Mouse (Mus musculus) hindbrain, embryonic 16.5 days (tissue): Measurements from ENCODE around the gene Adcy10. TPM values are rescaled to one million over a fixed set of nuclear protein-coding genes. Genes with fewer than 3 reads are reported as not detected.

ENCODE experiments used
- ATAC-seq: fragments of 200-750 bp; cut with Nextera tagmentation; 2 replicates; pipeline ENCODE4 v1.8.0; 2017; ENCODE audit warnings: moderate TSS enrichment, moderate library complexity
- H3K27ac ChIP-seq: fragments of 300-500 bp; sonication (generic); 2 replicates; pipeline ENCODE4 v1.5.1; 2014; ENCODE audit warnings: low read depth, mild to moderate bottlenecking, control low read depth, low read length, moderate library complexity
- H3K27me3 ChIP-seq: fragments of 300-500 bp; sonication (generic); replicated peaks from 2 replicates; pipeline ENCODE4 v1.6.1; 2014; ENCODE audit warnings: low read length; ENCODE audit not compliant: control insufficient read depth, insufficient read depth
- H3K36me3 ChIP-seq: fragments of 300-500 bp; sonication (generic); 2 replicates; pipeline ENCODE4 v1.6.1; 2014; ENCODE audit warnings: mild to moderate bottlenecking, low read length, moderate library complexity, mixed read lengths; ENCODE audit not compliant: control insufficient read depth, insufficient read depth
- H3K4me1 ChIP-seq: fragments of 300-500 bp; sonication (generic); 2 replicates; pipeline ENCODE4 v1.6.1; 2014; ENCODE audit warnings: low read depth, low read length; ENCODE audit not compliant: control insufficient read depth, insufficient read depth
- H3K4me2 ChIP-seq: fragments of 300-500 bp; sonication (generic); 2 replicates; pipeline ENCODE4 v1.6.1; 2014; ENCODE audit warnings: mild to moderate bottlenecking, low read length, control low read depth, moderate library complexity
- H3K4me3 ChIP-seq: fragments of 300-500 bp; sonication (generic); 2 replicates; pipeline ENCODE4 v1.5.1; 2014; ENCODE audit warnings: mild to moderate bottlenecking, low read length, control low read depth, moderate library complexity
- H3K9ac ChIP-seq: fragments of 300-500 bp; sonication (generic); 2 replicates; pipeline ENCODE4 v1.6.1; 2014; ENCODE audit warnings: low read depth, mild to moderate bottlenecking, control low read depth, low read length, moderate library complexity
- H3K9me3 ChIP-seq: fragments of 300-500 bp; sonication (generic); 2 replicates; pipeline ENCODE4 v1.6.1; 2014; ENCODE audit warnings: mild to moderate bottlenecking, low read length, moderate library complexity; ENCODE audit not compliant: control insufficient read depth
- WGBS: fragments of 180-500 bp; shearing (Covaris S2); extraction: QIAGEN DNeasy Blood & Tissue Kit; methylation state at CpG from one replicate; pipeline ENCODE4 v1.1.7; 2014; 5-methylcytosine and 5-hydroxymethylcytosine counted together
- polyA plus RNA-seq: library from polyadenylated mRNA; unstranded; fragments of >200 nt; fragmentation: Nextera tagmentation; extraction: Ambion mirVana; gene quantifications from 2 replicates; pipeline ENCODE4 v1.2.1, GENCODE M21; 2015

Adcy10 gene
- polyA plus RNA-seq, 1 experiment from 2014 or later: 0.31 TPM

- Histone ChIP-seq H3K4me3 (no peak overlapping the region), H3K4me1 (peaks cover 4% of the 10 kb centered on the region), H3K27me3 (no peaks in the 10 kb centered on the region), H3K9me3 (peaks cover 3% of the 10 kb centered on the region; the same call in 1 of the 2 replicates), H3K4me2 (peak overlapping the region; percentile 13; the same call in 1 of the 2 replicates), H3K9ac (no peak overlapping the region), H3K36me3 (peaks cover 10% of the 10 kb centered on the region), H3K27ac (0 out of 2 replicates have a peak overlapping the region, but pooled peaks have one; percentile 20)
- ATAC-seq: peak; percentile 31; the same call in 1 of the 2 replicates
- WGBS: 27% methylated on average over 15 of the region's 15 CpGs
Measured at GRCm38 (mm10) chr1:165617166-165617891, 132.3 kb downstream of the Adcy10 start.

- peaks cover 3% of the 10 kb centered on the region; the same call in 1 of the 2 replicates for H3K9me3 ChIP-seq
- H3K36me3 ChIP-seq: peaks cover 10% of the 10 kb centered on the region
- H3K9ac ChIP-seq: no peak overlapping the region
- H3K4me2 ChIP-seq: no peak overlapping the region
- ATAC-seq: no peak
- peaks cover 4% of the 10 kb centered on the region for H3K4me1 ChIP-seq
- H3K27me3 ChIP-seq: no peaks in the 10 kb centered on the region
- 63% methylated on average over 9 of the region's 9 CpGs for WGBS
- H3K27ac ChIP-seq: no peak overlapping the region
- no peak overlapping the region for H3K4me3 ChIP-seq
Measured at GRCm38 (mm10) chr1:165618201-165618624, 133.2 kb downstream of the Adcy10 start.

DNA sequence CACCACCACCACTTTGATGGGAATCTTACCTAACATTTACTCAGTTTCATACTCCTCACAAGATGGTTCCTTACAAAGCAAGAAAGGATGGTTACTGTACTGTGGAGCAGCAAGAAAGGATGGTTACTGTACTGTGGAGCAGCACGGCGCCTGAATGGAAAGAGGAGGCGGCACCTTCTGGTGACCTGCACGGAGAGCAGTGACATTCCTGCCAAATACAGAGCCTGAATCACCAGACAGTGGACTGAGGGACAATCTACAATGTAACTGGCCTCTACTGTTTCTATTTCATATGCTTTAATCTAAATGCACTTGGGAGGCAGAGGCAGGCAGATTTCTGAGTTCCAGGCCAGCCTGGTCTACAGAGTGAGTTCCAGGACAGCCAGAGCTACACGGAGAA lies 140.1 kb downstream of the Adcy10 start:
- Histone ChIP-seq H3K9ac (no peak overlapping the region), H3K36me3 (peaks cover 3% of the 10 kb centered on the region; the same call in 1 of the 2 replicates), H3K4me3 (no peak overlapping the region), H3K4me2 (no peak overlapping the region), H3K27ac (no peak overlapping the region), H3K9me3 (no peaks in the 10 kb centered on the region), H3K27me3 (no peaks in the 10 kb centered on the region), H3K4me1 (peaks cover 3% of the 10 kb centered on the region)
- ATAC-seq: no peak
- 82% methylated on average over 5 of the region's 5 CpGs for WGBS

- Histone ChIP-seq H3K4me2 (no peak overlapping the region), H3K36me3 (peaks cover 3% of the 10 kb centered on the region; the same call in 1 of the 2 replicates), H3K27ac (no peak overlapping the region), H3K9ac (no peak overlapping the region), H3K4me1 (peaks cover 8% of the 10 kb centered on the region), H3K27me3 (no peaks in the 10 kb centered on the region), H3K4me3 (no peak overlapping the region), H3K9me3 (no peaks in the 10 kb centered on the region)
- ATAC-seq: no peak
- 73% methylated on average over 5 of the region's 5 CpGs for WGBS
Measured at GRCm38 (mm10) chr1:165625896-165626295, 140.9 kb downstream of the Adcy10 start.

Other genes with a start within 250 kb of the Adcy10 start
- 145 and 147 TPM in 2 replicates for gene Tiprl, start 248.2 kb upstream of the Adcy10 start, polyA plus RNA-seq
- gene Gpr161, start 189.4 kb upstream of the Adcy10 start, polyA plus RNA-seq: 3.0 and 3.3 TPM in 2 replicates
- 17.7 and 19.0 TPM in 2 replicates for gene Dcaf6, start 24.7 kb upstream of the Adcy10 start, polyA plus RNA-seq
- 210 and 238 TPM in 2 replicates for gene Mpc2, start 24.5 kb upstream of the Adcy10 start, polyA plus RNA-seq
- 163 and 169 TPM in 2 replicates for gene Mpzl1, start 149.4 kb downstream of the Adcy10 start, polyA plus RNA-seq
- 9.5 and 12.5 TPM in 2 replicates for gene Rcsd1, start 224.6 kb downstream of the Adcy10 start, polyA plus RNA-seq